Mouse (Mus musculus): ENCODE measurements at regions not wholly inside any gene's neighbourhood (a gene's known extent, or its start where the extent isn't known, plus 50 kb on each side); places are given as distances from the start of the nearest gene placed in this dataset.

- TF ChIP-seq POLR2A (IDR thresholded peaks at IDR 0.05; ENCODE audit: borderline replicate concordance, insufficient read depth, low read length) (no peak), CTCF (IDR thresholded peaks at IDR 0.05; ENCODE audit: borderline replicate concordance, insufficient read depth, low read depth, low read length) (no peak)
These were observed 93.4 kb upstream of the Zfp703 start for GRCm38 (mm10) chr8:26883770-26884169.

All from cerebellum, adult 2 months (tissue).